Mouse (Mus musculus): Measurements from ENCODE around the gene Grm4. TPM values are rescaled to one million over a fixed set of nuclear protein-coding genes. Genes with fewer than 3 reads are reported as not detected.

Grm4 gene
- total and polyA plus RNA-seq, 2 experiments: not detected

GRCm38 (mm10) chr17:27455012-27455784 lies 66.0 kb downstream of the Grm4 start:
- Histone ChIP-seq H3K9ac (ENCODE audit: low read depth, low read length) (no peak overlapping the region), H3K79me2 (ENCODE audit: control insufficient read depth, insufficient read depth, low read length) (no peaks in the 10 kb centered on the region), H3K27ac (replicated peaks; ENCODE audit: insufficient read depth, low read depth, low read length) (no peak overlapping the region), H3K27me3 (ENCODE audit: control insufficient read depth, insufficient read depth, low read length) (no peaks in the 10 kb centered on the region), H3K36me3 (ENCODE audit: control insufficient read depth, insufficient read depth, low read length) (no peaks in the 10 kb centered on the region), H3K4me3 (ENCODE audit: insufficient read depth, low read depth, low read length) (no peak overlapping the region), H3K4me1 (ENCODE audit: control insufficient read depth, insufficient read depth, low read length) (no peaks in the 10 kb centered on the region)
- WGBS: 64% methylated on average over 9 of the region's 9 CpGs
- TF ChIP-seq CTCF (IDR thresholded peaks at IDR 0.05; ENCODE audit: low read depth, low read length) (no peak), POLR2A (IDR thresholded peaks at IDR 0.05; ENCODE audit: extremely low read depth, insufficient read depth, low read length) (no peak)
- DNase-seq (ENCODE audit: extremely low read depth, low read depth, low spot score): no peak

GRCm38 (mm10) chr17:27454396-27454795 lies 66.8 kb downstream of the Grm4 start:
- WGBS: 82% methylated on average over 11 of the region's 11 CpGs
- Histone ChIP-seq H3K79me2 (ENCODE audit: control insufficient read depth, insufficient read depth, low read length) (no peaks in the 10 kb centered on the region), H3K27ac (replicated peaks; ENCODE audit: insufficient read depth, low read depth, low read length) (no peak overlapping the region), H3K4me3 (ENCODE audit: insufficient read depth, low read depth, low read length) (no peak overlapping the region), H3K36me3 (ENCODE audit: control insufficient read depth, insufficient read depth, low read length) (no peaks in the 10 kb centered on the region), H3K4me1 (ENCODE audit: control insufficient read depth, insufficient read depth, low read length) (no peaks in the 10 kb centered on the region), H3K27me3 (ENCODE audit: control insufficient read depth, insufficient read depth, low read length) (no peaks in the 10 kb centered on the region), H3K9ac (ENCODE audit: low read depth, low read length) (no peak overlapping the region)
- TF ChIP-seq POLR2A (IDR thresholded peaks at IDR 0.05; ENCODE audit: extremely low read depth, insufficient read depth, low read length) (no peak), CTCF (IDR thresholded peaks at IDR 0.05; ENCODE audit: low read depth, low read length) (no peak)
- DNase-seq (ENCODE audit: extremely low read depth, low read depth, low spot score): no peak

GRCm38 (mm10) chr17:27453045-27453444 lies 68.2 kb downstream of the Grm4 start:
- Histone ChIP-seq H3K27ac (replicated peaks; ENCODE audit: insufficient read depth, low read depth, low read length) (no peak overlapping the region), H3K4me1 (ENCODE audit: control insufficient read depth, insufficient read depth, low read length) (no peaks in the 10 kb centered on the region), H3K27me3 (ENCODE audit: control insufficient read depth, insufficient read depth, low read length) (no peaks in the 10 kb centered on the region), H3K79me2 (ENCODE audit: control insufficient read depth, insufficient read depth, low read length) (no peaks in the 10 kb centered on the region), H3K9ac (ENCODE audit: low read depth, low read length) (no peak overlapping the region), H3K36me3 (ENCODE audit: control insufficient read depth, insufficient read depth, low read length) (no peaks in the 10 kb centered on the region), H3K4me3 (ENCODE audit: insufficient read depth, low read depth, low read length) (no peak overlapping the region)
- WGBS: 65% methylated on average over 8 of the region's 8 CpGs
- TF ChIP-seq POLR2A (IDR thresholded peaks at IDR 0.05; ENCODE audit: extremely low read depth, insufficient read depth, low read length) (no peak), CTCF (IDR thresholded peaks at IDR 0.05; ENCODE audit: low read depth, low read length) (no peak)
- DNase-seq (ENCODE audit: extremely low read depth, low read depth, low spot score): no peak

GRCm38 (mm10) chr17:27451787-27452186 lies 69.4 kb downstream of the Grm4 start:
- WGBS: 22% methylated on average over 9 of the region's 9 CpGs
- Histone ChIP-seq H3K4me1 (ENCODE audit: control insufficient read depth, insufficient read depth, low read length) (no peaks in the 10 kb centered on the region), H3K36me3 (ENCODE audit: control insufficient read depth, insufficient read depth, low read length) (no peaks in the 10 kb centered on the region), H3K79me2 (ENCODE audit: control insufficient read depth, insufficient read depth, low read length) (no peaks in the 10 kb centered on the region), H3K27ac (replicated peaks; ENCODE audit: insufficient read depth, low read depth, low read length) (no peak overlapping the region), H3K4me3 (ENCODE audit: insufficient read depth, low read depth, low read length) (no peak overlapping the region), H3K27me3 (ENCODE audit: control insufficient read depth, insufficient read depth, low read length) (no peaks in the 10 kb centered on the region), H3K9ac (ENCODE audit: low read depth, low read length) (no peak overlapping the region)
- TF ChIP-seq POLR2A (IDR thresholded peaks at IDR 0.05; ENCODE audit: extremely low read depth, insufficient read depth, low read length): no peak
- peak; percentile 44 for TF ChIP-seq CTCF (IDR thresholded peaks at IDR 0.05; ENCODE audit: low read depth, low read length)
- no peak for DNase-seq (ENCODE audit: extremely low read depth, low read depth, low spot score)

DNA sequence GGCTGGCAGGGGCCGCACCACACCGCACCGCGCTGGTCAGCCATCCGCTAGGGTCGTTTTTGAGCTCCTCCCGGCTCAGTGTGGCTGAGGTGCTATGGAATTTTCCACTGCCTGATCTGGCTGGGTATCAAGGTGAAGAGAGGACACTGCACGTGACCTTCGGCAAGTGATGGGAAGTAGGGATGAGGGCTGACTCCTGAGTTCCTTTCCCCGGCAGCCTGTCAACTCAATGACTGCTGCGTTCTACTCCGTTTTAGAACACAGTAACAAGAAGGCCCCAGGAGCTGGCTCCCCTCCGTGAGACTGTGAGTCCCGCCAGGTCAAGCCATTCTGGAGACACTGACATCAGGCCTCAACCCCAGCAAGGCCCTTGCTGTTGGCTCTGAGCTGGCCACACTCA lies 70.0 kb downstream of the Grm4 start:
- H3K27me3 ChIP-seq (ENCODE audit: control insufficient read depth, insufficient read depth, low read length): no peaks in the 10 kb centered on the region
- no peak for DNase-seq (ENCODE audit: extremely low read depth, low read depth, low spot score)
- 83% methylated on average over 14 of the region's 14 CpGs for WGBS
- no peaks in the 10 kb centered on the region for H3K4me1 ChIP-seq (ENCODE audit: control insufficient read depth, insufficient read depth, low read length)
- no peaks in the 10 kb centered on the region for H3K36me3 ChIP-seq (ENCODE audit: control insufficient read depth, insufficient read depth, low read length)
- H3K9ac ChIP-seq (ENCODE audit: low read depth, low read length): no peak overlapping the region
- H3K27ac ChIP-seq (replicated peaks; ENCODE audit: insufficient read depth, low read depth, low read length): no peak overlapping the region
- H3K4me3 ChIP-seq (ENCODE audit: insufficient read depth, low read depth, low read length): no peak overlapping the region
- no peaks in the 10 kb centered on the region for H3K79me2 ChIP-seq (ENCODE audit: control insufficient read depth, insufficient read depth, low read length)
- no peak for TF ChIP-seq CTCF (IDR thresholded peaks at IDR 0.05; ENCODE audit: low read depth, low read length)
- TF ChIP-seq POLR2A (IDR thresholded peaks at IDR 0.05; ENCODE audit: extremely low read depth, insufficient read depth, low read length): no peak

- DNase-seq (ENCODE audit: extremely low read depth, low read depth, low spot score): no peak
- no peak for TF ChIP-seq POLR2A (IDR thresholded peaks at IDR 0.05; ENCODE audit: extremely low read depth, insufficient read depth, low read length)
- TF ChIP-seq CTCF (IDR thresholded peaks at IDR 0.05; ENCODE audit: low read depth, low read length): no peak
- no peak overlapping the region for H3K4me3 ChIP-seq (ENCODE audit: insufficient read depth, low read depth, low read length)
- H3K36me3 ChIP-seq (ENCODE audit: control insufficient read depth, insufficient read depth, low read length): no peaks in the 10 kb centered on the region
- no peaks in the 10 kb centered on the region for H3K79me2 ChIP-seq (ENCODE audit: control insufficient read depth, insufficient read depth, low read length)
- WGBS: 80% methylated on average over 14 of the region's 14 CpGs
- H3K9ac ChIP-seq (ENCODE audit: low read depth, low read length): no peak overlapping the region
- H3K4me1 ChIP-seq (ENCODE audit: control insufficient read depth, insufficient read depth, low read length): no peaks in the 10 kb centered on the region
- H3K27ac ChIP-seq (replicated peaks; ENCODE audit: insufficient read depth, low read depth, low read length): no peak overlapping the region
- no peaks in the 10 kb centered on the region for H3K27me3 ChIP-seq (ENCODE audit: control insufficient read depth, insufficient read depth, low read length)
These were observed 71.4 kb downstream of the Grm4 start for GRCm38 (mm10) chr17:27449757-27450330.

Data from liver, adult 2 months (tissue).